Mouse (Mus musculus) liver, adult 2 months (tissue): Measurements from ENCODE around the gene Ctdsp2. TPM values are rescaled to one million over a fixed set of nuclear protein-coding genes. Genes with fewer than 3 reads are reported as not detected.

Source experiments
- DNase-seq: peaks from one replicate; pipeline ENCODE4 v3.0.0-alpha.2; 2011; ENCODE audit warnings: low read depth, low spot score; ENCODE audit errors: extremely low read depth
- H3K27ac ChIP-seq: fragments of 200-500 bp; replicated peaks from 2 replicates; pipeline ENCODE4 v1.5.1; 2012; ENCODE audit warnings: low read depth, mild to moderate bottlenecking, control low read depth, inconsistent platforms, low read length; ENCODE audit not compliant: insufficient read depth
- H3K27me3 ChIP-seq: fragments of 200-500 bp; 2 replicates; pipeline ENCODE4 v1.6.1; 2012; ENCODE audit warnings: mild to moderate bottlenecking, moderate library complexity, low read length, inconsistent platforms; ENCODE audit not compliant: control insufficient read depth, insufficient read depth
- H3K36me3 ChIP-seq: fragments of 200-500 bp; 2 replicates; pipeline ENCODE4 v1.6.1; 2012; ENCODE audit warnings: low read length, inconsistent platforms; ENCODE audit not compliant: control insufficient read depth, insufficient read depth
- H3K4me1 ChIP-seq: fragments of 200-500 bp; 2 replicates; pipeline ENCODE4 v1.6.1; 2011; ENCODE audit warnings: low read length; ENCODE audit not compliant: control insufficient read depth, insufficient read depth
- H3K4me3 ChIP-seq: fragments of 200-500 bp; 2 replicates; pipeline ENCODE4 v1.5.1; 2011; ENCODE audit warnings: low read depth, mild to moderate bottlenecking, control low read depth, low read length, moderate library complexity; ENCODE audit not compliant: insufficient read depth
- H3K79me2 ChIP-seq: fragments of 200-500 bp; 2 replicates; pipeline ENCODE4 v1.6.1; 2012; ENCODE audit warnings: inconsistent platforms, mild to moderate bottlenecking, low read length, moderate library complexity; ENCODE audit not compliant: control insufficient read depth, insufficient read depth
- H3K9ac ChIP-seq: fragments of 200-500 bp; 2 replicates; pipeline ENCODE4 v1.6.1; 2012; ENCODE audit warnings: low read depth, mild to moderate bottlenecking, control low read depth, inconsistent platforms, low read length
- CTCF ChIP-seq: fragments of 200-500 bp; IDR thresholded peaks from 2 replicates; pipeline ENCODE4 v1.5.1; 2011; ENCODE audit warnings: low read depth, low read length, control low read depth
- POLR2A ChIP-seq: fragments of 200-500 bp; IDR thresholded peaks from 2 replicates; pipeline ENCODE4 v1.6.1; 2011; ENCODE audit warnings: low read length, control low read depth; ENCODE audit not compliant: insufficient read depth; ENCODE audit errors: extremely low read depth
- WGBS: fragments of 180-500 bp; shearing (Covaris S2); methylation state at CpG from one replicate; pipeline ENCODE4 v1.1.7; 2018; 5-methylcytosine and 5-hydroxymethylcytosine counted together
- polyA plus RNA-seq: library from polyadenylated mRNA; depleted of rRNA; stranded (reverse); fragments of >200 nt; gene quantifications from 2 replicates; pipeline ENCODE4 v1.2.3, GENCODE M21; 2012
- total RNA-seq: library from RNA; depleted of rRNA; stranded (reverse); fragments of >200 nt; gene quantifications from 2 replicates; pipeline ENCODE4 v1.2.3, GENCODE M21; 2014

Gene Ctdsp2
- total and polyA plus RNA-seq, 2 experiments, result 18.4 to 29.3 TPM

- TF ChIP-seq CTCF (no peak), POLR2A (no peak)
- Histone ChIP-seq H3K27ac (no peak overlapping the region), H3K4me1 (no peaks in the 10 kb centered on the region), H3K9ac (no peak overlapping the region), H3K36me3 (no peaks in the 10 kb centered on the region), H3K79me2 (no peaks in the 10 kb centered on the region), H3K4me3 (no peak overlapping the region), H3K27me3 (no peaks in the 10 kb centered on the region)
- no peak for DNase-seq
- 90% methylated on average over 8 of the region's 8 CpGs for WGBS
These were observed 14.7 kb upstream of the Ctdsp2 start for GRCm38 (mm10) chr10:126963821-126964220.

- 28% methylated on average over 12 of the region's 12 CpGs for WGBS
- TF ChIP-seq POLR2A, result no peak
- no peak for TF ChIP-seq CTCF
- H3K27ac ChIP-seq, result peak overlapping the region; percentile 37; the same call in 1 of the 2 replicates
- H3K79me2 ChIP-seq, result no peaks in the 10 kb centered on the region
- H3K27me3 ChIP-seq, result no peaks in the 10 kb centered on the region
- no peak for DNase-seq
- no peak overlapping the region for H3K9ac ChIP-seq
- H3K4me3 ChIP-seq, result no peak overlapping the region
- H3K36me3 ChIP-seq, result no peaks in the 10 kb centered on the region
- H3K4me1 ChIP-seq, result no peaks in the 10 kb centered on the region
These were observed 7.0 kb upstream of the Ctdsp2 start for GRCm38 (mm10) chr10:126971363-126972050.

- H3K36me3 ChIP-seq, result no peaks in the 10 kb centered on the region
- DNase-seq, result no peak
- H3K9ac ChIP-seq, result no peak overlapping the region
- TF ChIP-seq POLR2A (no peak), CTCF (no peak)
- no peaks in the 10 kb centered on the region for H3K27me3 ChIP-seq
- H3K4me3 ChIP-seq, result no peak overlapping the region
- no peak overlapping the region for H3K27ac ChIP-seq
- no peaks in the 10 kb centered on the region for H3K79me2 ChIP-seq
- 63% methylated on average over 13 of the region's 13 CpGs for WGBS
- H3K4me1 ChIP-seq, result no peaks in the 10 kb centered on the region
These were observed 6.3 kb upstream of the Ctdsp2 start for GRCm38 (mm10) chr10:126972051-126972725.

- WGBS, result 38% methylated on average over 7 of the region's 7 CpGs
- Histone ChIP-seq H3K9ac (no peak overlapping the region), H3K27me3 (no peaks in the 10 kb centered on the region), H3K4me3 (no peak overlapping the region), H3K27ac (no peak overlapping the region), H3K36me3 (no peaks in the 10 kb centered on the region), H3K79me2 (no peaks in the 10 kb centered on the region), H3K4me1 (peaks cover 2% of the 10 kb centered on the region; the same call in 1 of the 2 replicates)
- no peak for DNase-seq
- TF ChIP-seq CTCF (no peak), POLR2A (no peak)
These were observed 5.5 kb upstream of the Ctdsp2 start for GRCm38 (mm10) chr10:126972988-126973387.

- Histone ChIP-seq H3K79me2 (peaks cover 17% of the 10 kb centered on the region; the same call in 1 of the 2 replicates), H3K4me3 (no peak overlapping the region), H3K27ac (no peak overlapping the region), H3K27me3 (no peaks in the 10 kb centered on the region), H3K36me3 (no peaks in the 10 kb centered on the region), H3K9ac (no peak overlapping the region), H3K4me1 (peaks cover 3% of the 10 kb centered on the region; the same call in 1 of the 2 replicates)
- 75% methylated on average over 6 of the region's 6 CpGs for WGBS
- no peak for TF ChIP-seq CTCF
- TF ChIP-seq POLR2A, result no peak
- DNase-seq, result no peak
These were observed 2.8 kb upstream of the Ctdsp2 start for GRCm38 (mm10) chr10:126975706-126976105.

- peaks cover 14% of the 10 kb centered on the region for H3K4me1 ChIP-seq
- no peaks in the 10 kb centered on the region for H3K36me3 ChIP-seq
- no peak for TF ChIP-seq POLR2A
- TF ChIP-seq CTCF, result no peak
- WGBS, result 18% methylated on average over 4 of the region's 4 CpGs
- no peak overlapping the region for H3K27ac ChIP-seq
- no peak overlapping the region for H3K4me3 ChIP-seq
- H3K79me2 ChIP-seq, result peaks cover 29% of the 10 kb centered on the region
- peak; percentile 71 for DNase-seq
- no peak overlapping the region for H3K9ac ChIP-seq
- no peaks in the 10 kb centered on the region for H3K27me3 ChIP-seq
These were observed 1.4 kb upstream of the Ctdsp2 start for GRCm38 (mm10) chr10:126977076-126977475.
